Mouse (Mus musculus) liver, postnatal 0 days (tissue): Measurements from ENCODE around the gene Rnf145. TPM values are rescaled to one million over a fixed set of nuclear protein-coding genes. Genes with fewer than 3 reads are reported as not detected.

ENCODE experiments used
- ATAC-seq: fragments of 200-750 bp; cut with Nextera tagmentation; 2 replicates; pipeline ENCODE4 v1.8.0; 2017; ENCODE audit warnings: mild to moderate bottlenecking, moderate library complexity
- DNase-seq: peaks from one replicate; pipeline ENCODE4 v3.0.0-alpha.2; 2016
- H3K27ac ChIP-seq: fragments of 300-500 bp; sonication (generic); 2 replicates; pipeline ENCODE4 v1.5.1; 2014; ENCODE audit warnings: antibody characterized with exemption, moderate library complexity, mild to moderate bottlenecking, low read depth
- H3K27me3 ChIP-seq: fragments of 300-500 bp; sonication (generic); 2 replicates; pipeline ENCODE4 v1.6.1; 2014; ENCODE audit warnings: low read length, control low read depth, mixed read lengths; ENCODE audit not compliant: insufficient read depth
- H3K36me3 ChIP-seq: fragments of 300-500 bp; sonication (generic); replicated peaks from 2 replicates; pipeline ENCODE4 v1.6.1; 2014; ENCODE audit warnings: mild to moderate bottlenecking, control low read depth, low read length, moderate library complexity, mixed read lengths; ENCODE audit not compliant: insufficient read depth
- H3K4me1 ChIP-seq: fragments of 300-500 bp; sonication (generic); 2 replicates; pipeline ENCODE4 v1.6.1; 2014; ENCODE audit warnings: antibody characterized with exemption, mild to moderate bottlenecking, control low read depth; ENCODE audit not compliant: insufficient read depth
- H3K4me2 ChIP-seq: fragments of 300-500 bp; sonication (generic); 2 replicates; pipeline ENCODE4 v1.6.1; 2014; ENCODE audit warnings: low read depth, mild to moderate bottlenecking, low read length, moderate library complexity, mixed read lengths
- H3K4me3 ChIP-seq: fragments of 300-500 bp; sonication (generic); 2 replicates; pipeline ENCODE4 v1.5.1; 2014; ENCODE audit warnings: low read depth, low read length
- H3K9ac ChIP-seq: fragments of 300-500 bp; sonication (generic); replicated peaks from 2 replicates; pipeline ENCODE4 v1.6.1; 2014; ENCODE audit warnings: mild to moderate bottlenecking, moderate library complexity
- H3K9me3 ChIP-seq: fragments of 300-500 bp; sonication (generic); 2 replicates; pipeline ENCODE4 v1.6.1; 2016; ENCODE audit warnings: mild to moderate bottlenecking, control low read depth, low read length, mixed read lengths
- CTCF ChIP-seq: sonication (generic); IDR thresholded peaks from 2 replicates; pipeline ENCODE4 v1.5.1; 2016; ENCODE audit warnings: antibody characterized with exemption, low read depth
- EP300 ChIP-seq: IDR thresholded peaks from 2 replicates; pipeline ENCODE4 v1.6.1; 2016; ENCODE audit warnings: antibody characterized with exemption, low read depth, mild to moderate bottlenecking
- WGBS: fragments of 180-500 bp; shearing (Covaris S2); extraction: QIAGEN DNeasy Blood & Tissue Kit; methylation state at CpG from one replicate; pipeline ENCODE4 v1.1.7; 2014; ENCODE audit not compliant: insufficient replicate concordance; 5-methylcytosine and 5-hydroxymethylcytosine counted together
- polyA plus RNA-seq: library from polyadenylated mRNA; unstranded; fragments of >200 nt; fragmentation: Nextera tagmentation; extraction: Ambion mirVana; gene quantifications from 2 replicates; pipeline ENCODE4 v1.2.1, GENCODE M21; 2015

The Rnf145 gene
- polyA plus RNA-seq, 1 experiment from 2014 or later: 31.9 TPM

- Histone ChIP-seq H3K9ac (no peak overlapping the region), H3K36me3 (peaks cover 60% of the 10 kb centered on the region), H3K27me3 (no peaks in the 10 kb centered on the region), H3K4me2 (no peak overlapping the region), H3K4me3 (no peak overlapping the region), H3K9me3 (no peaks in the 10 kb centered on the region), H3K4me1 (peaks cover 5% of the 10 kb centered on the region; the same call in 1 of the 2 replicates), H3K27ac (0 out of 2 replicates have a peak overlapping the region, but pooled peaks have one; percentile 30)
- DNase-seq (no peak), ATAC-seq (no peak)
- WGBS: 81% methylated on average over 10 of the region's 10 CpGs
- TF ChIP-seq EP300 (no peak), CTCF (no peak)
These were observed 19.9 kb downstream of the Rnf145 start for GRCm38 (mm10) chr11:44538501-44539290.

- TF ChIP-seq CTCF (no peak), EP300 (no peak)
- 85% methylated on average over 10 of the region's 10 CpGs for WGBS
- Histone ChIP-seq H3K9ac (no peak overlapping the region), H3K4me2 (no peak overlapping the region), H3K4me1 (peaks cover 8% of the 10 kb centered on the region), H3K27me3 (no peaks in the 10 kb centered on the region), H3K36me3 (peaks cover 58% of the 10 kb centered on the region), H3K4me3 (no peak overlapping the region), H3K9me3 (no peaks in the 10 kb centered on the region), H3K27ac (0 out of 2 replicates have a peak overlapping the region, but pooled peaks have one; percentile 30)
- DNase-seq: no peak
- no peak for ATAC-seq
These were observed 20.6 kb downstream of the Rnf145 start for GRCm38 (mm10) chr11:44539291-44539930.

- peaks cover 8% of the 10 kb centered on the region for H3K4me1 ChIP-seq
- peaks cover 59% of the 10 kb centered on the region for H3K36me3 ChIP-seq
- no peak overlapping the region for H3K27ac ChIP-seq
- H3K27me3 ChIP-seq: no peaks in the 10 kb centered on the region
- no peaks in the 10 kb centered on the region for H3K9me3 ChIP-seq
- no peak for TF ChIP-seq CTCF
- no peak for TF ChIP-seq EP300
- WGBS: 61% methylated on average over 9 of the region's 9 CpGs
- no peak overlapping the region for H3K4me2 ChIP-seq
- ATAC-seq (no peak; the same call in 1 of the 2 replicates), DNase-seq (no peak)
- H3K9ac ChIP-seq: no peak overlapping the region
- no peak overlapping the region for H3K4me3 ChIP-seq
These were observed 21.5 kb downstream of the Rnf145 start for GRCm38 (mm10) chr11:44540243-44540642.

GRCm38 (mm10) chr11:44541280-44541679 lies 22.5 kb downstream of the Rnf145 start:
- H3K36me3 ChIP-seq: peaks cover 59% of the 10 kb centered on the region
- ATAC-seq: no peak
- no peak for DNase-seq
- no peak overlapping the region for H3K9ac ChIP-seq
- no peak overlapping the region for H3K4me2 ChIP-seq
- 91% methylated on average over 5 of the region's 5 CpGs for WGBS
- peaks cover 8% of the 10 kb centered on the region for H3K4me1 ChIP-seq
- H3K9me3 ChIP-seq: no peaks in the 10 kb centered on the region
- TF ChIP-seq CTCF (no peak), EP300 (no peak)
- no peaks in the 10 kb centered on the region for H3K27me3 ChIP-seq
- H3K27ac ChIP-seq: 0 out of 2 replicates have a peak overlapping the region, but pooled peaks have one; percentile 24
- no peak overlapping the region for H3K4me3 ChIP-seq

GRCm38 (mm10) chr11:44541813-44542212 lies 23.0 kb downstream of the Rnf145 start:
- Histone ChIP-seq H3K27me3 (no peaks in the 10 kb centered on the region), H3K9ac (no peak overlapping the region), H3K27ac (no peak overlapping the region), H3K9me3 (no peaks in the 10 kb centered on the region), H3K4me2 (no peak overlapping the region), H3K4me1 (peaks cover 8% of the 10 kb centered on the region), H3K36me3 (peaks cover 63% of the 10 kb centered on the region), H3K4me3 (no peak overlapping the region)
- TF ChIP-seq CTCF: peak; percentile 37
- no peak for TF ChIP-seq EP300
- ATAC-seq (no peak), DNase-seq (no peak)
- WGBS: 77% methylated on average over 4 of the region's 4 CpGs

DNA sequence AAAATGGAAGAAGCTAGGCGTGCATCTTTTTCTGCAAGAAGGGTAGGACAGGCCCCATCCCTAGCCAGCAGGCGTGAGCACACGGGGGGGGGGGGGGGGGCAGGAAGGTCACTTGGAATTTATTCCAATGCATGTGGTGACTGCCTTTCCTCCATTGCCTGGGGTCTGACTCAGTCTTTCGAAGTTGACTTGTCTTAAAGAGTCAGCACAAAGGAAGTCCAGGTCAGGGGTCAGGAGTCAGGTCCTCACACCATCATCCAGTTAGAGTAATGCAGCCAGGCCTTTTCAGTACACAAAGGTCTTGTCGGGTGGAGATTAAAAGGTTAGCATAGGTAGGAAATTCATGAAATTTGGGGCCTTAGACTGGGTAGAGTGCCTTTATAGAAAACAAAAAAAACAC lies 24.8 kb downstream of the Rnf145 start:
- no peak for DNase-seq
- H3K9me3 ChIP-seq: no peaks in the 10 kb centered on the region
- WGBS: 84% methylated on average over 5 of the region's 5 CpGs
- 0 out of 2 replicates have a peak, but pooled peaks have one; percentile 28 for ATAC-seq
- H3K27me3 ChIP-seq: no peaks in the 10 kb centered on the region
- no peak overlapping the region for H3K4me3 ChIP-seq
- H3K4me2 ChIP-seq: no peak overlapping the region
- H3K4me1 ChIP-seq: peaks cover 8% of the 10 kb centered on the region
- no peak overlapping the region for H3K9ac ChIP-seq
- TF ChIP-seq EP300 (no peak), CTCF (no peak)
- H3K27ac ChIP-seq: no peak overlapping the region
- peaks cover 63% of the 10 kb centered on the region for H3K36me3 ChIP-seq
